Mouse (Mus musculus): ENCODE data around the gene Lnx2. TPM values are rescaled to one million over a fixed set of nuclear protein-coding genes. Genes with fewer than 3 reads are reported as not detected.
A peak's percentile ranks its signal among the peaks of the same experiment; 100 is the strongest.

The Lnx2 gene
- total and polyA plus RNA-seq, 3 experiments = 20.3 to 30.1 (median 22.9) TPM

- H3K36me3 ChIP-seq (replicated peaks in 1 of 2; ENCODE audit: control insufficient read depth in 1 of 2, insufficient read depth in 1 of 2, low read length in 1 of 2) = peaks cover 0 to 10% of the 10 kb centered on the region in 2 experiments
- TF ChIP-seq ZNF384 (IDR thresholded peaks at IDR 0.05; ENCODE audit: low read depth, low read length) (no peak), MAX (IDR thresholded peaks at IDR 0.05; ENCODE audit: low read length) (no peak), USF1 (IDR thresholded peaks at IDR 0.05; ENCODE audit: low read depth, low read length) (no peak), TBP (conservative IDR thresholded peaks at IDR 0.05; ENCODE audit: low read depth, low read length) (peak; percentile 53; the same call in 1 of the 2 replicates), ZMIZ1 (IDR thresholded peaks at IDR 0.05; ENCODE audit: low read depth, low read length) (no peak), RAD21 (IDR thresholded peaks at IDR 0.05; ENCODE audit: low read depth, low read length) (no peak), NRF1 (IDR thresholded peaks at IDR 0.05; ENCODE audit: low read depth, low read length) (peak; percentile 59), POLR2A (IDR thresholded peaks at IDR 0.05; ENCODE audit: low read depth, low read length) (peak; percentile 59), HCFC1 (IDR thresholded peaks at IDR 0.05; ENCODE audit: low read depth, low read length) (no peak), NELFE (IDR thresholded peaks at IDR 0.05; ENCODE audit: low read depth, low read length) (no peak), ETS1 (conservative IDR thresholded peaks at IDR 0.05; ENCODE audit: low read depth, low read length) (no peak), MAFK (IDR thresholded peaks at IDR 0.05; ENCODE audit: insufficient replicate concordance, low read length) (no peak), UBTF (IDR thresholded peaks at IDR 0.05; ENCODE audit: low read depth, low read length) (no peak)
- H3K79me2 ChIP-seq (replicated peaks; ENCODE audit: control insufficient read depth, extremely low read depth, insufficient read depth, poor library complexity, severe bottlenecking) = peaks cover 77% of the 10 kb centered on the region
- H3K4me3 ChIP-seq (replicated peaks in 1 of 3; ENCODE audit: low read depth in 2 of 3, low read length in 2 of 3, poor library complexity in 1 of 3) = peak overlapping the region in 2 of 3 experiments; percentile 46 to 79
- dilution Hi-C loops (cut with MboI; ENCODE audit: extremely low pct_ligation_motif_present, extremely low pct_unique_long_range_greater_than_20kb, low sequenced_read_pairs) = no loop called here
- H3K4me2 ChIP-seq (ENCODE audit: insufficient read depth, low read depth, poor library complexity, severe bottlenecking) = peak overlapping the region; percentile 98
- H3K4me1 ChIP-seq (ENCODE audit: control insufficient read depth in 1 of 2, insufficient read depth in 2 of 2) = peaks cover 15 to 72% of the 10 kb centered on the region in 2 experiments
- H3K9ac ChIP-seq (ENCODE audit: insufficient read depth, low read depth) = peak overlapping the region; percentile 93
- no peaks in the 10 kb centered on the region for H3K27me3 ChIP-seq (replicated peaks)
- H3K9me3 ChIP-seq (replicated peaks; ENCODE audit: low read length) = no peaks in the 10 kb centered on the region
- H3K27ac ChIP-seq (ENCODE audit: insufficient read depth, low read depth) = peak overlapping the region; percentile 90
- DNase-seq (ENCODE audit: extremely low read depth) = peak; percentile 82
- in situ Hi-C loops (cut with MboI; ENCODE audit: low pct_ligation_motif_present, low pct_unique_long_range_greater_than_20kb, low sequenced_read_pairs) = no loop called here
These were observed 16.4 kb downstream of the Lnx2 start for GRCm38 (mm10) chr5:147060024-147060423.

GRCm38 (mm10) chr5:147059319-147059718 is 17.1 kb downstream of the Lnx2 start:
- H3K27ac ChIP-seq (ENCODE audit: insufficient read depth, low read depth) = peak overlapping the region; percentile 90
- dilution Hi-C loops (cut with MboI; ENCODE audit: extremely low pct_ligation_motif_present, extremely low pct_unique_long_range_greater_than_20kb, low sequenced_read_pairs) = no loop called here
- TF ChIP-seq SIN3A (IDR thresholded peaks at IDR 0.05; ENCODE audit: low read length) (peak; percentile 82), ZKSCAN1 (IDR thresholded peaks at IDR 0.05; ENCODE audit: borderline replicate concordance, low read depth, low read length) (no peak), BHLHE40 (IDR thresholded peaks at IDR 0.05; ENCODE audit: low read depth, low read length) (peak; percentile 38; the same call in 1 of the 2 replicates), TCF12 (IDR thresholded peaks at IDR 0.05; ENCODE audit: low read depth, low read length) (peak; percentile 40; the same call in 1 of the 2 replicates), IRF4 (IDR thresholded peaks at IDR 0.05; ENCODE audit: low read depth, low read length) (peak; percentile 32; the same call in 1 of the 2 replicates), ZC3H11A (IDR thresholded peaks at IDR 0.05; ENCODE audit: low read depth, low read length) (no peak), MEF2A (IDR thresholded peaks at IDR 0.05; ENCODE audit: borderline replicate concordance, low read depth, low read length) (no peak), JUN (IDR thresholded peaks at IDR 0.05; ENCODE audit: insufficient read depth, low read depth, low read length) (no peak), HCFC1 (IDR thresholded peaks at IDR 0.05; ENCODE audit: low read depth, low read length) (0 out of 2 replicates have a peak, but pooled peaks have one; percentile 16), USF1 (IDR thresholded peaks at IDR 0.05; ENCODE audit: low read depth, low read length) (no peak), PAX5 (IDR thresholded peaks at IDR 0.05; ENCODE audit: low read length) (no peak), MXI1 (IDR thresholded peaks at IDR 0.05; ENCODE audit: low read depth, low read length) (peak; percentile 35; the same call in 1 of the 2 replicates), USF2 (conservative IDR thresholded peaks at IDR 0.05; ENCODE audit: low read depth, low read length) (no peak), JUND (conservative IDR thresholded peaks at IDR 0.05; ENCODE audit: low read depth, low read length) (no peak), CHD1 (IDR thresholded peaks at IDR 0.05; ENCODE audit: low read depth, low read length) (no peak; the same call in 1 of the 2 replicates), MAFK (IDR thresholded peaks at IDR 0.05; ENCODE audit: insufficient replicate concordance, low read length) (no peak), ELF1 (IDR thresholded peaks at IDR 0.05; ENCODE audit: low read depth, low read length) (peak; percentile 73), MAX (IDR thresholded peaks at IDR 0.05; ENCODE audit: low read length) (peak; percentile 62), MYC (IDR thresholded peaks at IDR 0.05; ENCODE audit: low read depth, low read length) (0 out of 2 replicates have a peak, but pooled peaks have one; percentile 11), ETS1 (conservative IDR thresholded peaks at IDR 0.05; ENCODE audit: low read depth, low read length) (peak; percentile 84), UBTF (IDR thresholded peaks at IDR 0.05; ENCODE audit: low read depth, low read length) (no peak), ZNF384 (IDR thresholded peaks at IDR 0.05; ENCODE audit: low read depth, low read length) (no peak), KAT2A (IDR thresholded peaks at IDR 0.05; ENCODE audit: insufficient replicate concordance, low read length) (no peak), EP300 (IDR thresholded peaks at IDR 0.05; ENCODE audit: low read length) (no peak; the same call in 1 of the 2 replicates), NRF1 (IDR thresholded peaks at IDR 0.05; ENCODE audit: low read depth, low read length) (no peak), GABPA (IDR thresholded peaks at IDR 0.05; ENCODE audit: insufficient replicate concordance, low read depth, low read length) (no peak)

More at GRCm38 (mm10) chr5:147059319-147059718, 17.1 kb downstream of the Lnx2 start:
- peak; percentile 74 for DNase-seq (ENCODE audit: extremely low read depth)
- Histone ChIP-seq H3K4me1 (ENCODE audit: control insufficient read depth in 1 of 2, insufficient read depth in 2 of 2) (peaks cover 8 to 70% of the 10 kb centered on the region in 2 experiments), H3K4me3 (replicated peaks in 1 of 3; ENCODE audit: low read depth in 2 of 3, low read length in 2 of 3, poor library complexity in 1 of 3) (peak overlapping the region; percentile 46 to 79 (median 69)), H3K9me3 (replicated peaks; ENCODE audit: low read length) (no peaks in the 10 kb centered on the region), H3K79me2 (replicated peaks; ENCODE audit: control insufficient read depth, extremely low read depth, insufficient read depth, poor library complexity, severe bottlenecking) (peaks cover 75% of the 10 kb centered on the region), H3K27me3 (replicated peaks) (no peaks in the 10 kb centered on the region), H3K9ac (ENCODE audit: insufficient read depth, low read depth) (peak overlapping the region; percentile 93), H3K36me3 (replicated peaks in 1 of 2; ENCODE audit: control insufficient read depth in 1 of 2, insufficient read depth in 1 of 2, low read length in 1 of 2) (peaks cover 0 to 6% of the 10 kb centered on the region in 2 experiments), H3K4me2 (ENCODE audit: insufficient read depth, low read depth, poor library complexity, severe bottlenecking) (peak overlapping the region; percentile 98)
- in situ Hi-C loops (cut with MboI; ENCODE audit: low pct_ligation_motif_present, low pct_unique_long_range_greater_than_20kb, low sequenced_read_pairs) = no loop called here
